Mouse (Mus musculus): Measurements from ENCODE around the gene Cyb5r4. TPM values are rescaled to one million over a fixed set of nuclear protein-coding genes. Genes with fewer than 3 reads are reported as not detected.
"Not testable (repeated sequence)": the region's sequence is repeated elsewhere in the genome, so short reads cannot be mapped to it uniquely, and the experiment has no call there.

The Cyb5r4 gene
- polyA plus RNA-seq, 1 experiment: 8.3 TPM

DNA sequence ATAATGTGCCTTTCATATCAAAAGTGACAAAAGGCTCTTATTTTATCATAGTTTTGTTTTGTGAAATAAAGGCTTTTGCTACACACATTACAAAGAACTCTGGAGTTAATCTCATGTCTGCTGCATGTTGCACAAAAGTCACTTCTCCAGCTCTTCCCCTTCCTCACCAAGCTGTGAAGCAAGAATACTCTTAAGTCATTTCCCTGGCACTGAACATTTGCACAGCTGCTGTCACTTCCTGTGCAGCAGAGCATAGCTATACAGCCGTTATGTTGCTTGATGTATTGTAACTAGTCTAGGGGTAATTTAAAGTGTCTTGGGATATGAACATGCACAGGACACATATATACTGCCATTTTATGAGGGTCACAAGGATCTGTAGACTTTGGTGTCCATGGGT, 46.3 kb downstream of the Cyb5r4 start:
- Histone ChIP-seq H3K27me3 (replicated peaks) (no peaks in the 10 kb centered on the region), H3K4me3 (replicated peaks) (no peak overlapping the region), H3K36me3 (replicated peaks; ENCODE audit: low read length) (peaks cover 52% of the 10 kb centered on the region), H3K4me1 (no peaks in the 10 kb centered on the region), H3K9me3 (0 out of 2 replicates have a peak, but pooled peaks cover 2% of the 10 kb centered on the region)
- TF ChIP-seq FLI1 (IDR thresholded peaks at IDR 0.05; ENCODE audit: low read length) (no peak), GATA1 (IDR thresholded peaks at IDR 0.05; ENCODE audit: borderline replicate concordance, low read length) (no peak)

DNA sequence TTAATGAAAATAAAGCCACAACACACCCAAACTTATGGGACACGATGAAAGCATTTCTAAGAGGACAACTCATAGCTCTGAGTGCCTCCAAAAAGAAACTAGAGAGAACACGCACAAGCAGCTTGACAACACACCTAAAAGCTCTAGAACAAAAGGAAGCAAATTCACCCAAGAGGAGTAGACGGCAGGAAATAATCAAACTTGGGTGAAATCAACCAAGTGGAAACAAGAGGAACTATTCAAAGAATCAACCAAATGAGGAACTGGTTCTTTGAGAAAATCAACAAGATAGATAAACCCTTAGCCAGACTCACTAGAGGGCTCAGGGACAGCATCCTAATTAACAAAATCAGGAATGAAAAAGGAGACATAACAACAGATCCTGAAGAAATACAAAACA, 49.8 kb downstream of the Cyb5r4 start:
- not testable (repeated sequence) for H3K9me3 ChIP-seq; H3K4me3 ChIP-seq (replicated peaks); H3K4me1 ChIP-seq; H3K27me3 ChIP-seq (replicated peaks)
- H3K36me3 ChIP-seq (replicated peaks; ENCODE audit: low read length): peaks cover 28% of the 10 kb centered on the region

DNA sequence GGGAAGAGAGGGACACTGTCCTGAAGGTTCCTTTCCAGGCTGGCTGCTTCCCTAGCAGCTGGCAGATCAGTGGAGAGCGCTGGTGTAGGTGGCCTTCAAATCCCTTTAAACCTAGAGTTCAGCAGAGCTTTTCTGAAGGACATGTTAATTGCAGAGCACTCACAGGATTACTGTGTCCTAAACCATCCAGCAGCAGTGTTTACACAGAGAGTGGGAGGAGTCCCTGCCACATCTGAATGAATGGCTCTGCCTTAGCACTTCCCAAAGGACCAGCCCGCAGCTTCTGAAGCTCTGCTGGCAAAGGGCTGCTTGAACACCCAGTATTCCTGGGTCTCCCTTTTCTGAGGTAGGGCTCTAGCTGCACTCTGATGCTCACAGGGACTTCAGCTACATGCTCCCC, 56.1 kb downstream of the Cyb5r4 start:
- Histone ChIP-seq H3K27me3 (replicated peaks) (no peaks in the 10 kb centered on the region), H3K9me3 (no peaks in the 10 kb centered on the region), H3K4me3 (replicated peaks) (no peak overlapping the region), H3K4me1 (no peaks in the 10 kb centered on the region), H3K36me3 (replicated peaks; ENCODE audit: low read length) (peaks cover 23% of the 10 kb centered on the region)
- no peak for TF ChIP-seq FLI1 (IDR thresholded peaks at IDR 0.05; ENCODE audit: low read length)
- no peak for TF ChIP-seq GATA1 (IDR thresholded peaks at IDR 0.05; ENCODE audit: borderline replicate concordance, low read length)

DNA sequence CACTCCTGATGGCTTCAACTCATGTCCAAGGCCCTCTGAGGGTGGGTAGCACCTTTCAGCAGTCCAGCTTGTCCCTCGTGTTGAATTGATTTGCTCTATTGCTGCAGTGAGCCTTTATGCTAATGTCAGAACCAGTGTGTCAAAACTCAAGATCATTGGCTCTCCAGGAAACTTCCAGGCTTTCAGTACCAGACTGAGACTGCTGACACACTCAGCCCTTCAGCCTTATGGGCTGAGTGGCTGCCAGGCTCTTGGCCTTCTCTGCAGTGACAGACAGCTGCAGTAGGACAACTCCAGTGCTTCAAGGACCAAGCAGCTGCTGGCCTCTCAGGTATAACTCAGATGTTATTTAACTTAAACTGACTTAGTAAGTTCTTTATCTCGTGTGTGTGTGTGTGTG, 57.7 kb downstream of the Cyb5r4 start:
- H3K4me1 ChIP-seq: no peaks in the 10 kb centered on the region
- no peaks in the 10 kb centered on the region for H3K27me3 ChIP-seq (replicated peaks)
- no peak for TF ChIP-seq FLI1 (IDR thresholded peaks at IDR 0.05; ENCODE audit: low read length)
- TF ChIP-seq GATA1 (IDR thresholded peaks at IDR 0.05; ENCODE audit: borderline replicate concordance, low read length): no peak
- H3K4me3 ChIP-seq (replicated peaks): no peak overlapping the region
- no peaks in the 10 kb centered on the region for H3K9me3 ChIP-seq
- peaks cover 23% of the 10 kb centered on the region for H3K36me3 ChIP-seq (replicated peaks; ENCODE audit: low read length)

DNA sequence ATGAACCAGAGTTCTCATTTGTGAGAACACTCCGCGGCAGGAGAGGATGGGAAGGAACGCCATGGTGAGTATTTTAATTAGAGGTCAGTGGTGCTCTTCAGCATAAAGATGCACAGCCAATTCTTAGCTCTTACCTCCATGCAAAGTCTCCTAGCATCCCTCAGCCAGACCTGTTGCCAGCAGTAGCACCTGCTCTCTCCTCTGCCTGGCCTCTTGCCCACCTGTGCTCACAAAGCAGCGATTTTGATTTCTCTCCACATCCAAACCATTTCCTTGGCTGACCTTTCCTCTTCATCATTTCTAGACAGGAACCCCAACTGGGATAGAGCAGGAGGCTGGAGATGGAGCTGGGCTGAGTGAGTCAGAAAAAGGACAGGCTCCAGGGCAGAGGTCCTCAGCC, 65.2 kb downstream of the Cyb5r4 start:
- Histone ChIP-seq H3K4me1 (no peaks in the 10 kb centered on the region), H3K4me3 (replicated peaks) (no peak overlapping the region), H3K36me3 (replicated peaks; ENCODE audit: low read length) (no peaks in the 10 kb centered on the region), H3K9me3 (no peaks in the 10 kb centered on the region), H3K27me3 (replicated peaks) (peaks cover 5% of the 10 kb centered on the region)
- no peak for TF ChIP-seq FLI1 (IDR thresholded peaks at IDR 0.05; ENCODE audit: low read length)
- no peak for TF ChIP-seq GATA1 (IDR thresholded peaks at IDR 0.05; ENCODE audit: borderline replicate concordance, low read length)

DNA sequence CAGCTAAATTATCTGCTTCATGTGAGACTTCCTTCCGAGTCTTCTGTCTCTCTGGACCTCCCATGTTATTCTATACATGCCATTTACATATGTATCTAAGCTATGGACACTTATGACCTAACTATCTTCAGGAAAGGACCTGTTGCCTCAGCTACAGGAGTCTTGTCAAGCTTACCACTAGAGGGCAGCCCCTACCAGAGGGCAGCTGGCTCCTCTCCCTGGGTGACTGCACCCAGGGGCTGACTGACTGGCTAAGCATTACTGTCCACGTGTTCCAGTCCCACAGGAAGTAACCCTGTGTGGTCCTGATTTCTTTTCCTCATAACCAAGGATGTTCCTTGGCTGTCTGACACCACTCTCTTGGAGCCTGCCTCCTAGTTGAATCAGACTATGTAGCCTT, 76.2 kb downstream of the Cyb5r4 start:
- H3K9me3 ChIP-seq: no peaks in the 10 kb centered on the region
- H3K36me3 ChIP-seq (replicated peaks; ENCODE audit: low read length): no peaks in the 10 kb centered on the region
- no peaks in the 10 kb centered on the region for H3K27me3 ChIP-seq (replicated peaks)
- no peak overlapping the region for H3K4me3 ChIP-seq (replicated peaks)
- no peak for TF ChIP-seq FLI1 (IDR thresholded peaks at IDR 0.05; ENCODE audit: low read length)
- no peak for TF ChIP-seq GATA1 (IDR thresholded peaks at IDR 0.05; ENCODE audit: borderline replicate concordance, low read length)
- no peaks in the 10 kb centered on the region for H3K4me1 ChIP-seq

DNA sequence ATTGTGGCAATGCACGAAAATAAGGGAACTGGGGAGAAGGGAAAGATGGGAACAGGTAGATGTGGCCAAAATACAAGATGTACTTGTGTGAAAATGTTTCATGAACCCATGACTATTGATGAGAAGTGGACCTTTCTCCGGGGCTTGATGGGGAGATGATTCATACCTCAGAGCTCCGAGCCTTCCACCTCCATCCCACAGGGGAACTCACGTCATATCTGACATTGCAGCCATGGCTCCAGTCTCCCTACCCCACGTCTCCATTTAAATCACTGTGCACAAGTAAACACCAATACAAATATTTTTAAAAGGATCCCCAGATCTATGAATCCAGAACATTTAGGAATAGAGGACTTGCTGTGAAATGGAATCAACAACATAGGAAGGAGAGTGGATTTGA, 93.2 kb downstream of the Cyb5r4 start:
- no peak for TF ChIP-seq FLI1 (IDR thresholded peaks at IDR 0.05; ENCODE audit: low read length)
- Histone ChIP-seq H3K27me3 (replicated peaks) (peaks cover 2% of the 10 kb centered on the region), H3K4me3 (replicated peaks) (no peak overlapping the region), H3K9me3 (no peaks in the 10 kb centered on the region), H3K36me3 (replicated peaks; ENCODE audit: low read length) (no peaks in the 10 kb centered on the region), H3K4me1 (no peaks in the 10 kb centered on the region)

DNA sequence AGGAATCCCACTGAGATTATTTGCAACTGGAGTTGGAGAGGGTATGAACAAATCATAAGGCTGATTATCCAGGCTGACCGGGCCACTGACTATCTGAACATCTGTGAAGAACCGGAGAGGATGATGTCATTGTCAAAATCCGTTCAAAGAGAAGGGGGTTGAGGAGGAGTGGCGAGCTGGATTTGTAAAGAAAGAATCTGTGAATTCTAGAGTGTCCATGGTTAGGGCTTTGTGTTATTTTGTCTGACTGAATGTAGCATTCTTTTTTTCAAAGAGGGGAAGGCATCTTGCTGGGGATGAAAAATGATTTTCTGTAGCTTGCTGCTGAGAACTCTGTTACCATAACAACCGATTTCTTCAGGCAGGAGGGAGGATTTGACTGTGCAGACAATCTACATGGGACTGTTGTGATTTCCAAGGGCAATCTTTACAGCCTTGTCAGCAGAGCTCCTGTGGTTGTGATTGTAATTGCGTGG, 93.7 kb downstream of the Cyb5r4 start:
- no peaks in the 10 kb centered on the region for H3K36me3 ChIP-seq (replicated peaks; ENCODE audit: low read length)
- H3K9me3 ChIP-seq: no peaks in the 10 kb centered on the region
- TF ChIP-seq GATA1 (IDR thresholded peaks at IDR 0.05; ENCODE audit: borderline replicate concordance, low read length): no peak
- TF ChIP-seq FLI1 (IDR thresholded peaks at IDR 0.05; ENCODE audit: low read length): no peak
- peaks cover 2% of the 10 kb centered on the region for H3K27me3 ChIP-seq (replicated peaks)
- no peak overlapping the region for H3K4me3 ChIP-seq (replicated peaks)
- H3K4me1 ChIP-seq: no peaks in the 10 kb centered on the region

DNA sequence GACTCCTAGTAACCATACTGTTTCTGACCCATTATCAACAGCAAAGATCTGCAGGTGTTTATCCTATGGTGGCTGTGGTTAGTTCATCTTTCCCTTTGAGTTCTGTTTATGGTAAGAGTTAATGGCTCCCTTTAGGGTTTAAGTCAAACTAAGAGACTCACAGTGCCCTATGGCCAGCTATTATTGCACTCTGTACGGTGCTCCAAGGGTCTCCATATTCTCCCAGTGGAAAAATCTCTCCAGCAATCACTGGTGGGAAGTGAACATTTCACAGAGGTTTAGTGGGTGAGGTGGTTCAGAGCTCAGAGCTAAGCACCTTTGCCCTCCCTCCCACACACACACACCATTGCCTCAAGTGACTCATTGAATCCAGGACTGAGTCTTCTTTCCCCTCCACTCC, 94.2 kb downstream of the Cyb5r4 start:
- no peak for TF ChIP-seq FLI1 (IDR thresholded peaks at IDR 0.05; ENCODE audit: low read length)
- TF ChIP-seq GATA1 (IDR thresholded peaks at IDR 0.05; ENCODE audit: borderline replicate concordance, low read length): no peak
- H3K36me3 ChIP-seq (replicated peaks; ENCODE audit: low read length): no peaks in the 10 kb centered on the region
- no peaks in the 10 kb centered on the region for H3K4me1 ChIP-seq
- peaks cover 2% of the 10 kb centered on the region for H3K27me3 ChIP-seq (replicated peaks)
- no peak overlapping the region for H3K4me3 ChIP-seq (replicated peaks)
- no peaks in the 10 kb centered on the region for H3K9me3 ChIP-seq

DNA sequence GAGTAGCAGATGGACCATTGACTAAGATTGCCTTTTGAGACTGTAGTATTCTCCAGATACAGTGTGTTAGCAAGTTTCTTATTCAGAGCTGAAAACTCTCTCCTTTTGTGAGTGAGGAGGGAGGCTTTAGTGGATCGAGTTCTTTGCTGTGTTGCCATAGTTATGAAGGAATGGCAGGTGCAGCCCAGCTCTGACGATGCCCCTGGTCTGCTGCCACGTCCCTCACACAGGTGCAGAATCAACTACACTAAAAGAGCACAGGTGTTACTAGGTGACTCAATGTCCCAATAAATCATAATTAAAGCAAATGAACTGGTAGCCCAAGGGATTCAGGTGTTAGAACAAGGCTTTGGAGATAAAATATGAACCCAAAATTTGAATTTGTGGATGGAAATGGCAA, 97.2 kb downstream of the Cyb5r4 start:
- TF ChIP-seq GATA1 (IDR thresholded peaks at IDR 0.05; ENCODE audit: borderline replicate concordance, low read length) (no peak), FLI1 (IDR thresholded peaks at IDR 0.05; ENCODE audit: low read length) (no peak)
- Histone ChIP-seq H3K4me1 (no peaks in the 10 kb centered on the region), H3K36me3 (replicated peaks; ENCODE audit: low read length) (no peaks in the 10 kb centered on the region)

DNA sequence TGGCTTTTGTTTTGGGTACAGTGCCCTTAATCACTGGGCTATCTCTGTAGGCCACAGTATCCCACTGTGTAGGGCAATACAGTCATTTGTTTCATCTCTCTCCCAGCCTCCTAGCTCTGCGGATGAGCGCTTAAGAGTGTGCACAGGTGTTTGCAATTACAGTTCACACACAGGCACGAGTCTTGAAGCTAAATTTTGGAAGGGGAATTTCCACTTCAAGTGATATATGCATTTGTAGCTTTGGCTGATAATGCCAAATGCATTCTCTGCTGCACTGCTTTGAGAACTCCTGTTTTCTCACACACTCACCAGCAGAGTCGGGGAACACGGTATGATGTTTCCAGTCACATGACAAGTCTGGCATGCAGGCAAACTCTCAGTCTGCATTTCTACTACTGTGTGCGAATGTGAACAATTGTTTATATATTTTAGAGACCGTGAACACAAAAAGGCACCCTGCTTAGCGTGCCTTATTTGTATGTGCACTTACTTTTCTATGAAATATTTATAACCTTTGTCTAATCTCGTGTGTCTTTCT, 100.2 kb downstream of the Cyb5r4 start:
- Histone ChIP-seq H3K36me3 (replicated peaks; ENCODE audit: low read length) (no peaks in the 10 kb centered on the region), H3K4me1 (no peaks in the 10 kb centered on the region), H3K27me3 (replicated peaks) (peaks cover 4% of the 10 kb centered on the region), H3K9me3 (0 out of 2 replicates have a peak, but pooled peaks cover 3% of the 10 kb centered on the region), H3K4me3 (replicated peaks) (no peak overlapping the region)
- TF ChIP-seq GATA1 (IDR thresholded peaks at IDR 0.05; ENCODE audit: borderline replicate concordance, low read length): no peak
- TF ChIP-seq FLI1 (IDR thresholded peaks at IDR 0.05; ENCODE audit: low read length): no peak

More for the DNA sequence above, 97.2 kb downstream of the Cyb5r4 start:
- no peaks in the 10 kb centered on the region for H3K9me3 ChIP-seq
- no peak overlapping the region for H3K4me3 ChIP-seq (replicated peaks)
- peaks cover 2% of the 10 kb centered on the region for H3K27me3 ChIP-seq (replicated peaks)

DNA sequence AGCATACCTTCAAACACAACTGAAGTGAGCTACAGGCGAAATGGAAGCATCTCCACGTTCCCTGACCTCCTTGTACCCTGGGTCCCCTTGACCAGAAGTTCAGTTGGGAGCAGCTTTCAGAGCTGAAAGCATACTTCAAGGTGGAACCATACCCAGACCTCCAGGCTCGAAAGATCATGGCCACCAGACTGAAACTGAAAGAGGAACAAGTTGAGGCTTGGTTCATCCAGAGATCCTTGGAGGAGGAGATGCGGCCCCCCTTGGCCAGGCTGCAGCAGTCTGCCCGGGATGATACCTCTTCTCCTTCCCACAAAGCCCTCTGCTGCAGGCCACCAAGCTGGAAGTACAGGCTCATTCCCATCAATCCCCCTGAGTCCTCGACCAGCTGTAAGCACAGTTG, 105.2 kb downstream of the Cyb5r4 start:
- not testable (repeated sequence) for H3K27me3 ChIP-seq (replicated peaks); H3K36me3 ChIP-seq (replicated peaks; ENCODE audit: low read length); H3K4me3 ChIP-seq (replicated peaks); H3K4me1 ChIP-seq
- peaks cover 10% of the 10 kb centered on the region for H3K9me3 ChIP-seq

Measured in megakaryocyte, embryonic 14.5 days (primary cell).